Mouse (Mus musculus): ENCODE measurements at regions not wholly inside any gene's neighbourhood (a gene's known extent, or its start where the extent isn't known, plus 50 kb on each side); places are given as distances from the start of the nearest gene placed in this dataset.
"Not testable (repeated sequence)": the region's sequence is repeated elsewhere in the genome, so short reads cannot be mapped to it uniquely, and the experiment has no call there.

DNA sequence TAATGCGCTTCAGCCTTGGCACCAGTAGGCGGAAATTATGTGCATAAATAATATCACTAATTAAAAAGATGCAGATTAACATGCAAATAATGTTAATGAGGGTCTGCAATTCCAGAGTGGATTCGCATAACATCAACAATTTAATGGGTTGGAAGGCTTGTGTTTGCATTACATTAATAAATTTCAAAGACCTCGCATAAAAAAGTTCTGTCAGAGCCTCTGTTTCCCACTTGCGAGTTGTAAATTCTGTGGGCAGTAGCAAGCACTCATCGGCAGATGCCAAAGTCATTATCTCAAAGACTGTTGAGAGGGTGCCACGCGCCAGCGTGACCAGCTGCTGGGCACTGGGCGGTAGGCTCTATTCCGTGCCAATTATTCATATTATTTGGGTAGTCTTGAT, 302.1 kb upstream of the Irx1 start:
- ATAC-seq (replicated peaks; ENCODE audit: low read depth, poor library complexity, severe bottlenecking), result no peak

DNA sequence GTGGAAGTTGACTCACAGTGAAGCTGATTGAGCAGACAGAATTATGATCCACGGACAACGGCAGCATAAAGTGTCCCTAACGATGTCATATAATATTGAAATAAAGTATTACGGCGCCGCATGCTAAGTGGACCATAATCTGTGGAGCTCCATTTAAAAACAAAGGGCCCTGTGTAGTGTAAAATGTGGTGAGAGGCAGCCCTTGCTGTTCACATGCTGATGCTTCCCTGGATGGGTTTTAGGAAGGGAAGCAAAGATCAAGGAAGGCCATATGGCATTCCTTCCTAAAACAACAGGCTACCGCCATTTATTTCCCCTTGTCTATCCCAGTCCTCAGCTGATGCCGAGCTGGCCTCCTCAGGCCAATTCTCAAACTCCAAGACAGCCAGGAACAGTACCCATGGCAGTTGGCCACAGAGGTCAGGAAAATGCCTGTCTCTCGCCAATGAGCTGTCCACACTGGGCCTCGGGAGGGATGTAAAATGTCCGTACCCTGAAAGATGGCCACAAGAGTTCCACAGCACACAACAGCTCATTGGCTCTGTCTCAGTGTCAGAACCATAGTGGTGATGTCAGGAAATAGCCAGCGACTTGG, 302.7 kb upstream of the Irx1 start:
- no peak for ATAC-seq (replicated peaks; ENCODE audit: low read depth, poor library complexity, severe bottlenecking)

DNA sequence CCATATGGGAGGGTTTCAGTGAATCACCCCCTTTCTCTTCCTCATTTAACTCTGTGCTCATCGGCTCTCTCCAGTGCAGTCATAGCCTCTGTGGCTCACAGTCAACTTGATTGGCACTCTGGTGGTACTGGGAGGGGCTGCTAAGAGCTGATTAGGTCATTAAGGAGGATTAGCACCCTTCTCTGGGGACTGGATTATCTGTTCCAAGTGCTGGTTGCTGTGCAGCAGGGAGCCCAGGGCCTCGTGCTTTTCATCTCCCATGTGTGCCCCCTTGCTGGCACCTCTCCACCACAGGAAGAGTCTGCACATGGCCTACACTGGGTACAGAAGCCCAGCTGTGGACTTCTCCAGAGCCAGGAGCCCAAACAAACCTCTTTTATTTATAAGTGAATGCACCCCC, 316.8 kb upstream of the Irx1 start:
- ATAC-seq (replicated peaks; ENCODE audit: low read depth, poor library complexity, severe bottlenecking), result no peak

DNA sequence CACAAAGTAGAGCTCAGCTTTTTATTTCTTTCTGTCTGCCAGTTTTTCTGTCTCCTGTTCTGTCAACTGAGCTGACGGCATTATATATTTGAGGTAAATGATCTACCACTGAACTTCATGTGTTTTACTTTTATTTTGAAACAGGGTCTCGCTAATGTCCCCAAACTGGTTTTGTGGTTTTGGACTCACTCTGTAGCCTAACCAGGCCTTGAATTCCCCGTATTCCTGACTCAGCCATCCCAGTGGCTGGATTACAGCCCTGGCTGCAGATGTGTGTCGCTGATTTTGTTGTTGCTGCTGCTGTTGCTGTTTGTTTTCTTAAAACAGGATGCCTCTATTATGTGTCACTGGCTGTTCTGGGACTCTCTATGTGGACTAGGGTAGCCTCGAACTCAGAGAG, 317.3 kb upstream of the Irx1 start:
- ATAC-seq (replicated peaks; ENCODE audit: low read depth, poor library complexity, severe bottlenecking), result no peak

DNA sequence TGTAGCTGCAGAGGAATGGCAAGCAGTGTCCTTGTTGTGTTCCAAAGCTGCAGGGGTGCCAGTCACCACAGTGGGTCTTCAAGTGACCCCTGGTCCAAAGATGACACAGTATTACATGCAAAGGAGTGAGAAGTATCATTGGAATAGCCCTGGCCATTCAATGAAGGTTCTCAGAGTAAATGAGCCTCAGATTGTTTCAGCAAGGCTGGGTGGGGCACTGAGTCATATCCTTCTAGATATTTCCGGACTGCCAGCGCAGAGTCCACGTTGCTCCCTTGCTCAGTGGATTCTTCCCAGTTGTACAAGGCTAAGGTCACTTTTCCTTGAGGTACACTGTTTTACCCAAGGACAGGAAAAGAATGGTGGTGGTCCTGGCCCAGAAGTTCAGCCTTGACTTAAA, 319.2 kb upstream of the Irx1 start:
- ATAC-seq (replicated peaks; ENCODE audit: low read depth, poor library complexity, severe bottlenecking), result no peak

DNA sequence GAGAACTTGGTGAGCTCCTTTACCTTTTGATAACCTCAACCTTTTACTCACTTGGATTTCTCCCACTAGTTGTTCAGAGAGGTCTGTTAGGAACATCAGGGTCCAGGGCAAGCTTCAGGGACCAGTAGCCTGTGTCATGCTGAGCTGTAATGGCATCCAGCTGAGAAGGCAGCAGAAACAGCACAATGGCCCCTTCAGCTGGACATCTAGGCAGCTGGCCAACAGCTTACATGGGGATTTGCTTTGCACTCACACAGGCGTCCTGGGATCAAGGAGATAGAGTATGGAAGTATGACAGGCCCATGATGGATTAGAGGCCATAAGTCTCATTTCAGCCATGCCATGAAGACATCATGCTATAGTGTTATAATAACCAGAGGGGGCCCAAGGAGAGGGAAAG, 320.2 kb upstream of the Irx1 start:
- ATAC-seq (replicated peaks; ENCODE audit: low read depth, poor library complexity, severe bottlenecking), result no peak

DNA sequence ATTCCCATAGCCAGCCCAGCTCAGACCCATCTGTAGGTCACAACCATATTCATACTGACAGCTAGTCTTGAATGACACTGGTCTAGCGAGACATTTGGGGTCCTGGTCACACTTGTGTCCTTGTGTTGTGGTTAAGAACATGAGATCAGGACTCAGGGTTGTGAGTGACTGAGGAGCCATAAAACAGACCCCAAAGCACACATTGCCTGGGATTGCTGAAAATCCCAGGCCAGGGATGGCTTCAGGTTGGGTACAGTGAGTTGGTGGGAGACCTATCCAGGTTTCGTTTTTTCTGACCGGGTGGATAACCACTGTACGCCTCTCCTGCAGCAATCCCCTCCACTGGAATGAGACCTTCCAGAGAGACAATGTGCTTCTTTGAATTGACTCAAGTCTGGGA, 322.8 kb upstream of the Irx1 start:
- ATAC-seq (replicated peaks; ENCODE audit: low read depth, poor library complexity, severe bottlenecking), result no peak

DNA sequence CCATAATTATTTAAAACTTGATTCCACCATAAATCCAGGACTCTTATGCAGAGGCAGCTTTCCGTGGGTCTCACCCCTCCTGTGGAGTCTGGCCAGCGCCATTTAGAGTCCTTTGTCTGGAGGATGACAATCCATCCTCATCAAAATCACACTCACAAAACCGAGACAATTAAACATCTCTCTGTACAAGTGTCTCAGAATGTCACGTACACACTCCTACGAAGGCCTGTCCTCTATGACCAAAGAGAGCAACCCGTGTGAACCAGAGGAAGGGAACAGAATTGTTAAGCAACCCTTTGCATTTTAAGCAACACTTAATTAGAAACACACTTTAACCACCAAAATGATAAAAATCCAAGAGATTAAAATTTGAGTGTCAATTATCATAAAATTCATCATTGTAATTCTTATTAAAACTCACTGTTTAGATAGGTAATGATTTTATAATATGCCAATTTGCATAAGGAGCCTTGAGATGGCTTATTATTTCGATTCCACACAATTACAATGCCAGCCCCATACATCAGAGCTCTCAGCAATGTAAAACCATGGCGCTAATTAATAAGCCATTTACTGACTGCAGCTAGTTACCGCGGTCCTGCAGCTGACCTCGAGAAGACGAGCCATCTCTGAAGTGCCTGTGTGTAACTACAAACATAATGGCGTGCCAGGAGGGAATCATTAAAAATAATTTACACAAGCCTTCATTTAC, 325.0 kb upstream of the Irx1 start:
- no peak for ATAC-seq (replicated peaks; ENCODE audit: low read depth, poor library complexity, severe bottlenecking)

DNA sequence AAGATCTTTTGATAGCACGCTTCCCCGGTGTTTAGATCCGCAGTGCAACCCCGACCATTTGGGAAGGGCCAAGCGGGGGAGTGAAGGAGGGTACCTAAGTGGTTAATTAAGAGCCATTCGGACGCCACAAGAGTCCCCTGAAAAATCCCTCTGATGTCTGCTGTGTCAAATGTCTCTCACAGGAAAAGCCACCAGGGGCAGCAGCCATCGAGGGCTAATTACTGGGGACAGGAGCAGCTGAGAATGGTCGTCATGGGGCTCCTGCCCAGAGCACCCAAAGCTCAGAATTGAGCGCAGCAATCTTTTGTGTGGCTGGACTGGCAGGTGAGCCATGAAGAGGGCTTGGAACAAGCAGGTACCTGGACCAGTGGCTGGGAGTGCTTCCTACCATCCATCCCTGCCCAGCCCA, 325.6 kb upstream of the Irx1 start:
- ATAC-seq (replicated peaks; ENCODE audit: low read depth, poor library complexity, severe bottlenecking), result no peak

DNA sequence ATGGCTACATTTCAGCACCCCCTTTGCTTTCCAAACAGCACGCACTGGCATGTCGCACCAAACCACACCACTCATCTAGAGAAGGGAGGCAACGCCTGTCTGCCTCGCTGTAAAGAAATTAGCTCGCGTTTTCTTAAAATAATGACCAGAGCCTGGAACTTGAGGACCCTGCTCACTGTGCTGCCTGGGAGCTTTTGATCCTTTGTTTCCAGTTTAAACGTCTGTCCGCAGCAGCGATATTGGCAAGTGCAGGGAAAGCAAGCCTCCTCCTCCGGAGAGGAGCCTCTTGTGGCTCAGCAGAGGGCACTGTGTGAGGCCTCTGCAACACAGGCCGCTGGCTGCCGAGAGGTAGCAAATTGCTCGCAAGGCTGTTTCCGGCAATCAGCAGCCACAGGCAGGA, 328.8 kb upstream of the Irx1 start:
- no peak for ATAC-seq (replicated peaks; ENCODE audit: low read depth, poor library complexity, severe bottlenecking)

DNA sequence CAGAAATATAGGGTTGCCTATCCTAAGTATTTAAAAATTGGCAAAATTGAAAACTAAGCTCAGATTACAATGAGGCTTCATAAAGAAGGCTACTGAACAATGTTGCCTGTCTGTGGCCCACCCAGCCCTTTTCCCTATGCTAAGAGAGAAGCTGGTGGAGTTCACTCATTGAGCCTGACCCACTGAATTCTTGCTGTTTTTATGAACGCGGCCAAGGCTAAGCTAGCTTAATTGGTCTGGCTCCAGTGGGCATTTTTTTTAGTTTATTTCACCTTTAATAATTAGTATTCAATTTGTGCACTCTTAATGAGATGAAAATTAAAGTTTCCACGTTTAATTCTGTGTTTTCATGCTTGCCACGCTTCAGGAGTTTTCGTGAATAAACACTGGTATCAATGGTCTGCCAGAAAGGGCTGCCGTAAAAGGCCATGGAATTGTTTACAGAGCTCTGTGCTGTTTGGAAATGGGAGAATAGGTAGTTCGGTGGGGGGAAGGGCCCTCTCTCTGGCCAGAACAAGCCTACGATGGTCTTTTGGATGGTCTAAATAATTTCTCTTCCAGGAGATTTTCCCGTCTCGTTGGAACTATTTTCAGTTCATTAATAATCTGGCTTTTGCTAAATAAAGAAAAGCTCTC, 329.7 kb upstream of the Irx1 start:
- ATAC-seq (replicated peaks; ENCODE audit: low read depth, poor library complexity, severe bottlenecking), result no peak

DNA sequence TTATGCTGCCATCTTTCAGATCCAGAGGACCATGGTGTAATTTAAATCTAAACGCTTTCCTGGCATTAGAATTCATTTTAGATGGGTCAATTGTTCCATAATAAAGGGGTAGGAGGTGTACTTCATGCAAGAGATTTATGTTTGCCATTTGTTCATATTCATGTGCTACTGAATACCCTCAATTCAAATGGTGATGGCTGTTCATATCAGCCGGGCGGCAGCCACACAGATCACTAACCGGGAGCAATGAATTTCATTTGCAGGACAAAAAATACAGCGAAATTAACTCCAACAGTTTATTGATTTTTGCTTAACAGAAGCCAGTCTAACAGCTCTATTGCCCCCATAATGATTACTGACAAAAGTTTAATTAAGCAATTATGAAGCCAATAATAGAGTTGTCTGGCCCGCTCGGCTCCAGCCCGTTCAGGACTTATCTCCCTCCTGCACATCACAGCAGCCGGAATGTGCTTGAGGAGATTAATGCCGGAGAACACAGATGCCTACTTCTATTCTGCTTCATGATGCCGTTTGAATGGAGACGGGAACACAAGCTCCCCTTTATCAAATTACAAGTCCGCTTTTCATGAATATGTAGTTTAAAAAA, 330.3 kb upstream of the Irx2 start:
- ATAC-seq (replicated peaks; ENCODE audit: low read depth, poor library complexity, severe bottlenecking), result no peak

DNA sequence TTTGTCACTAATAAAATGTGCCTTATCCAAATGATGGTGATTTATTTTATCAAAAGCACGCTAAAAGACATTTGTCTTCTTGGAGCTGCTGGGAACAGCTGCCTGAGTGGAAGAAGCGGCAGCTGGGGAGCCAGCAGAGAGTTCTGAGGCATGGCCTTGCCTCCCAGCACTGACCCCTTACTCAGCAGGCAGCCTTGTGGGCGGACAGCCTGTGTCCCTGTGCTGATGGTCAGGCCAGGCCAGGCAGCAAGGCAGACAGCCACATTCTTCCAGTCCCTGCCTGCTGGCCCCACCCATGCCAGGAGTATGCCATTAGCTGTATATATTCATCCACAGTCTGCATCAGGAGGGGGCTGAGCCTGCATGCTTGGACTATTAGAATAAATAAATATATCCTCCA, 329.0 kb upstream of the Irx2 start:
- no peak for ATAC-seq (replicated peaks; ENCODE audit: low read depth, poor library complexity, severe bottlenecking)

DNA sequence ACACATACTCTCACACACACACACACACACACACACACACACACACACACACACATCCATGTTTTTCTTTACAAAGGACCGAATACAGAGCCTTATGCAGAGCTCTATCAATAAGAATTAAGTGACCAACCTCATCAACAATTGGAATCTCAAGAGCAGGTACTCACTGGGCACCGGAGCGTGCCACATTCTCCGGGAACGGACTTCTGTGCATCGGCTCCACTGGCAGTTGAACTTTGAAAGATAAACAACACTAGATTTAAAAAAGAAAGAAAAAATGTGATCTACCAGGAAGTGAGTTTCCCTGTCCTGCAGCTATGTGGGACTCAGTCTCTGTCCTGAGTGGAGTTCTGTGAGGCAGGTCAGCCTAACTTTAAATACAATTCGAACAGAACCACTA, 327.5 kb upstream of the Irx2 start:
- ATAC-seq (replicated peaks; ENCODE audit: low read depth, poor library complexity, severe bottlenecking), result no peak

DNA sequence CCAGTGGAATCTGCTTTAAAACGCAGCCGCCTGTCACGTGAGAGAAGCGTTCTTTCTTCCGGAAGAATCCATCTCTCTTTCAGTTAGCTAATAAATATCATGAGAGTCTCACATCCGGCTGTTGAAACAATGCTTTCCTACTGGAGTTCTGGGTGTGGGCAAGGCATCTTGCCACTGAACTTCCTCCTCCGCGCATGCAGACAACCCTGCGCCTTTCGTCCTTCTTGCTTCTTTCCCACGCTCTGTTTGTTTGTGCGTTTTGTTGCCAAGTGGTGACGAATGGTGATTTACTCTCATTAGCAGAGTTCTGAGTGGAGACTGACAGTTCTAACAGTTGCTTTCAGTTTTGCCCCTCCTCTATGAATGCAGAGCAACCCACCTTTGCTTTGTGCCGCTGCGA, 326.8 kb upstream of the Irx2 start:
- ATAC-seq (replicated peaks; ENCODE audit: low read depth, poor library complexity, severe bottlenecking), result no peak

DNA sequence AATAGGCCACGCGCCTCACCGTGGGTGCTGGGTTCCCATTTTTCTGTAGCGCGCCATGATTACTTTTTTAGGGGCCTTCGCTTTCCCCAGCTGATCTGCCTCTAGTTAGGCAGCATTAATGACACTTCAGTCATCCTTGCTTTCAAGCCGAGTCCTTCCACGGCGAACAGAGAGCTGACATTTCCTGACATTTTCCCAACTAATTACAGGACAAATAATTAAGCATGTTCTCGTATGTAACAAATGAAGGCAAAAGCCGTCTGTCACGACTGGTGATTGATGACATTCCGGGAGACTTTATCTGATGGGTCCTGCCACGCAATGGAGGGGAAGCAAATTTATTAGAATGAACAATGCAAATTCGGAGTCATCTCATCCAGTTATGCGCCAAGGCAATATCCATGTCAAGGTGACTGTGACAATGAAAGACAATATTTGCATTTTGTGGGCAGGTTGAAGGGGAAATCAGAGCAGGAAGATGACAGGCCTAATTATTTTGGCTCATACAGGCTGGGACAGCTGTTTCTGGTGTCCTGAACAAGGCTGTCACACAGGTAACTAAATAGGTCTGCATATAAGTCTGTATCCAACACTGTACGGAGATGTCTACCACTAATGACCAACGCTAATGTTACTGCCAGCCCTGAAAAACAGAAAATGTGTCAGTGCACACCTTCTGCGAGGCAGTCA, 326.0 kb upstream of the Irx2 start:
- no peak for ATAC-seq (replicated peaks; ENCODE audit: low read depth, poor library complexity, severe bottlenecking)

DNA sequence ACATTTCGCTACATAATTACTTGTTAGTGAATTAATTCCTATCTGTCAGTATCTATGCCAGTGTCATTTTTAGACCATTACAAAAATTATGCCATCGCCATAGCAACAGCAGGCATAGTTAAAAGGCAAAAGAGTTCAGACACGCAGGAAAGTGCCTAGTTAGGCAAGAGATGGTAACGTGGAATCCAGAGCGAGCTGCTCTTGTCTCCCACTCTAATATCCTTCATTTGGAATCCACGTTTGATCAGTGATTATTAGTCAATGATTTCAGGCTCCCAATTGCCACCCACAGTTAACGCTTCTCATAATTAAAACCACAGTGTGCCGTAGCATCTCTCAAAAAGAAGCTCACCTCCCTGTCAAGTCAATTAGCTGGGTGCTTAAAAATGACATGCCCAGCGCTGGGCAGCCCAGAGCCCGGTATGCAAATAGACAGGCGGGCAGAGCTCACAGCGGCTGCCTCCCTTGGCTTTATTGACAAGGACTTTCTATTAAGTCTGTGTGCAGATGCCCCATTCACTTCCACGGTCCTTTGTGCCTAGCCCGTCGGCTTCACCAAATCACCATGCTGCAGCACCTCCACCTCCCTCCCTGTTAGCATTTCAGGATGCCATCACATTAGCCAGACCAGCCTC, 325.4 kb upstream of the Irx2 start:
- ATAC-seq (replicated peaks; ENCODE audit: low read depth, poor library complexity, severe bottlenecking), result no peak

DNA sequence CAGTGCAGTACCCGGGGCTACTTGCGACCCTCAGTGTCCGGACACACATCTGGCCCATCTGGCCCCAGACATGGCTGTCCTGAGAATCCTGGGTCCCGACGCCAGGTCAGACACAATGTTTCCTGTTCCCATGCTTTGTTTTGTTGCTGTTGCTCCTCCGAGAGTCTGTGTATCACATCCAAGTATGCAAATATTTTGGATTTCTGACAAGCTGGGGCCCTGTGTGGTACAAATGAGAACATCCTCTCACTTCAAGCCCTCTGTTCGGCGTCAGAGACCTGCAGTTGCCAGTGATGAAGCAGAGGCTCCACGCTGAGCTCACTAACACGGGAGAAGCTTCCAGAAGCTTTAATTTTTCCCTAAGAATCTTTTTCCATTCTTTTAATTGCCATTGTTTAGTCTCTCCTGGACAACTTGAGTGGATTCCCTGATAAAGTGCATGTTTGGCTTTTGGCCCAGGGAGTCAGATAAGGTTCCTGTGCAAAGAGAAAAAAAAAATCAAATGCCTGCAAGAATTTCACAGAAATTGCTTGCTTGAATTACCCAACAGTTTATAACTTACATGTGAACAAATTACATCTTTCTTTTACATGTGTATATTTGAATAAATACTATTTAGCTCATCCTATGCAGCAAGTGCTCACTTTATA, 304.5 kb upstream of the Irx2 start:
- no peak for ATAC-seq (replicated peaks; ENCODE audit: low read depth, poor library complexity, severe bottlenecking)

DNA sequence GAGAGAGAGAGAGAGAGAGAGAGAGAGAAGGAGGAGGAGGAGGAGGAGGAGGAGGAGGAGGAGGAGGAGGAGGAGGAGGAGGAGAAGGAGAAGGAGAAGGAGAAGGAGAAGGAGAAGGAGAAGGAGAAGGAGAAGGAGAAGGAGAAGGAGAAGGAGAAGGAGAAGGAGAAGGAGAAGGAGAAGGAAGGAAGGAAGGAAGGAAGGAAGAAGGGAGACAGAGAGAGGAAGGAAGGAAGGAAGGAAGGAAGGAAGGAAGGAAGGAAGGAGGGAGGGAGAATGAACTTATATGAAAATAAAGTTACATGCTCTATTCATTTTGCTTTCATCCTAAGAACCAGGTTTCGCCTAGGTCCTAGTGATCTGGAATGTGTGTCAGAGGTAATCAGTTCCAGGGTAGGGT, 302.4 kb upstream of the Irx2 start:
- ATAC-seq (replicated peaks; ENCODE audit: low read depth, poor library complexity, severe bottlenecking), result not testable (repeated sequence)

DNA sequence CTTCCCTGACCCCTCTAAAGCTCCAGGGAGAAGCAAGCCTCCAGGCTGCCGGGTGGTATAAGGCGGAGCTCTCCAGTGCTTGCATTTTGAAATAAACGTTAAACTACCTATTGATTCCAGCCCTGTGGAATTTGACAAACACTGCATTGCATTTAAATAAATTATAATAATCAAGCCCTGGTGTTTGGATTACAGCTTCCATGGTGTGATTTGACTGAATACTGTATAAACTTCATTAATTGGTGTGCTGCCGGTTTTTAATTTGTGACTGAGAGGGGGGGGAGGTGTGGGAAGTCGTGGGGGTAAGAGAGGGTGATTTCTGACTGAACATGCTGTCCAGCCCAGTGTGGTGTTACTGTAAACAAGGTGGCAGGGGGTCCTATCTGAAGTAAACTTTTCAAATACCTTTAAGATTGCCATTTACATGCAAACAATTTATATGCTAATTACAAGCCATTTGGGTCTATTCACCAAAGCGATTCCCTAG, 282.9 kb upstream of the Irx2 start:
- no peak for ATAC-seq (replicated peaks; ENCODE audit: low read depth, poor library complexity, severe bottlenecking)

Data from common myeloid progenitor, adult 5-6 weeks (primary cell).